Comparison of ENCODE assay signal across 25 mouse cellular contexts in the genomic region with DNA sequence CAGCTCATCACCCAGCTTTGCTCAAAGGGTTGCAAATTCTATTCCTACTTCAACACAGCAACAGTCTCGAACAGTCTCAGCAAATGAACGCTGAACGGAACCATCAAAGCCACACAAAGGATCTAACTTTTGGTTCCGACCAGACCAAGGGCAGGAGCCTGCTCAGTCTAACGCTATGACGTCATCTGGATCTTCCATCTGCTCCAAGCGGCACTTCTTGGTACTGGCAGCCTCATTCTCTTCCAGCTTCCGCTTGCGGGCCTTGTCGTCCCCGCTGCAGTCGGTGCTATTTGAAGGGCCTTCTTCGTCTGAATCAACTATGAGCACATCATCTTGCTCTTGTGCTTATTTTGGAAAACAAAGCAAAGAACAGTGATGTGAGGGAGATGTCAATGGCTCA. TPM values are rescaled to one million over a fixed set of nuclear protein-coding genes. Genes with fewer than 3 reads are reported as not detected.
DNase-seq lines count a peak whose midpoint lies in the region; TF ChIP-seq lines count a peak whose summit lies in the region.
"Had no signal": no experiment of that assay in that cellular context is flagged by ENCODE, and none has a peak within 500 bp of the region (broad histone marks: within the 10 kb centered on the region; RNA-seq: fewer than 3 reads in every experiment).

No protein-coding gene starts in this region.

- no peak overlapping the region for H3K27ac ChIP-seq in layer of hippocampus, adult 2 months
- H3K27ac ChIP-seq: embryonic facial prominence, embryonic 15.5 days; forebrain, embryonic 10.5 days; heart, embryonic 10.5 days; hindbrain, embryonic 12.5 days had no signal

- peak; percentile 33 to 42 for DNase-seq in layer of hippocampus, adult 2 months (ENCODE audit: low spot score in 2 of 2)
- no peak for DNase-seq in layer of hippocampus, postnatal 10 days (ENCODE audit: low spot score in 2 of 2)
- DNase-seq in left cerebral cortex, postnatal 36 days (ENCODE audit: low spot score in 2 of 2) = peak; percentile 26 to 30
- DNase-seq in left cerebral cortex, adult 11 months (ENCODE audit: low spot score) = no peak
- DNase-seq in R1 (ENCODE audit: low read depth, low spot score) (peak; percentile 85), ZHBTc4 (ENCODE audit: low read depth, low spot score) (peak; percentile 88)
- DNase-seq in cerebellum, adult 9-10 months = no peak
- no peak for DNase-seq in kidney, adult 8-10 months
- DNase-seq: adrenal gland, adult 2 months; adrenal gland, postnatal 25 days; cerebellum, adult 2 months; cerebellum, postnatal 14 days; embryo, embryonic 11 days; gastrocnemius, postnatal 10 days; heart, adult 18-20 months; heart, postnatal 10 days; heart, postnatal 4 days had no signal

- intact Hi-C loops in left cerebral cortex, postnatal 36 days (cut with DNase I) = no loop called here

- H3K4me3 ChIP-seq in layer of hippocampus, adult 2 months = no peak overlapping the region
- H3K4me3 ChIP-seq: embryonic facial prominence, embryonic 15.5 days; erythroblast, embryonic 14.5 days; forebrain, embryonic 10.5 days; heart, embryonic 10.5 days; hindbrain, embryonic 12.5 days had no signal

- TF ChIP-seq CTCF in layer of hippocampus, adult 2 months (conservative IDR thresholded peaks at IDR 0.05) = peak; percentile 55

RNA-seq across cellular contexts. Expression of gene Wtip, which starts 8.1 kb away (rescaled TPM):
- 10 to 100 TPM; 11.7 to 12.3 TPM for total RNA-seq in layer of hippocampus, adult 2 months (2021)
- 10 to 100 TPM; 18.0 to 22.3 TPM for total RNA-seq in layer of hippocampus, postnatal 10 days (2021)
- total RNA-seq in left cerebral cortex, postnatal 36 days (2021) = 10 to 100 TPM; 11.6 to 12.3 TPM
- total RNA-seq: common myeloid progenitor, adult 5-6 weeks; G1E had no signal

RNA-seq across cellular contexts. Expression of gene Uba2, which starts 28.3 kb away (rescaled TPM):
- total RNA-seq in layer of hippocampus, adult 2 months (2021) = 10 to 100 TPM; 85.7 to 92.9 TPM
- 10 to 100 TPM; 84.8 to 85.0 TPM for total RNA-seq in layer of hippocampus, postnatal 10 days (2021)
- total RNA-seq in left cerebral cortex, postnatal 36 days (2021) = 10 to 100 TPM; 88.9 to 89.2 TPM

RNA-seq across cellular contexts. Expression of gene Scgb1b30, which starts 45.9 kb away (rescaled TPM):
- total RNA-seq in layer of hippocampus, adult 2 months (2021) = not detected
- total RNA-seq in layer of hippocampus, postnatal 10 days (2021) = not detected
- not detected for total RNA-seq in left cerebral cortex, postnatal 36 days (2021)
- total RNA-seq: adrenal gland, adult 2 months; adrenal gland, postnatal 25 days; common myeloid progenitor, adult 5-6 weeks; G1E; gastrocnemius, postnatal 10 days; gastrocnemius, postnatal 4 days; heart, adult 18-20 months; heart, postnatal 10 days; heart, postnatal 4 days had no signal

RNA-seq across cellular contexts. Expression of gene Pdcd2l, which starts 55.3 kb away (rescaled TPM):
- 10 to 100 TPM; 24.5 to 26.8 TPM for total RNA-seq in layer of hippocampus, adult 2 months (2021)
- 10 to 100 TPM; 23.5 to 28.9 TPM for total RNA-seq in layer of hippocampus, postnatal 10 days (2021)
- total RNA-seq in left cerebral cortex, postnatal 36 days (2021) = 10 to 100 TPM; 20.2 to 24.1 TPM

Comparison
In these comparisons a context has a peak if more than half of its experiments do, and no peak if none do; other contexts are left out.
1. DNase-seq: peak in layer of hippocampus, adult 2 months (2 of 2), left cerebral cortex, postnatal 36 days (2 of 2), R1 (single experiment) and ZHBTc4 (single experiment); none in layer of hippocampus, postnatal 10 days (0 of 2), left cerebral cortex, adult 11 months (single experiment), cerebellum, adult 9-10 months (single experiment) and kidney, adult 8-10 months (0 of 2).